Mouse (Mus musculus) left cerebral cortex, adult 8-10 months (tissue): ENCODE data around the gene Slc43a3. TPM values are rescaled to one million over a fixed set of nuclear protein-coding genes. Genes with fewer than 3 reads are reported as not detected.

Experiments
- DNase-seq, 2 experiments: peaks; one replicate each; pipeline ENCODE4 v3.0.0; 2022; ENCODE audit warnings: low spot score in 2 of 2
- total RNA-seq, 4 experiments: library from RNA; stranded (reverse); gene quantifications; 2 replicates each; pipeline ENCODE4 v1.2.4; 2022

Gene Slc43a3
- total RNA-seq, 4 experiments from 2014 or later, result 0.49 to 1.2 (median 1.0) TPM

- no peak for DNase-seq
These were observed 1.2 kb downstream of the Slc43a3 start for GRCm38 (mm10) chr2:84937491-84938150.

DNA sequence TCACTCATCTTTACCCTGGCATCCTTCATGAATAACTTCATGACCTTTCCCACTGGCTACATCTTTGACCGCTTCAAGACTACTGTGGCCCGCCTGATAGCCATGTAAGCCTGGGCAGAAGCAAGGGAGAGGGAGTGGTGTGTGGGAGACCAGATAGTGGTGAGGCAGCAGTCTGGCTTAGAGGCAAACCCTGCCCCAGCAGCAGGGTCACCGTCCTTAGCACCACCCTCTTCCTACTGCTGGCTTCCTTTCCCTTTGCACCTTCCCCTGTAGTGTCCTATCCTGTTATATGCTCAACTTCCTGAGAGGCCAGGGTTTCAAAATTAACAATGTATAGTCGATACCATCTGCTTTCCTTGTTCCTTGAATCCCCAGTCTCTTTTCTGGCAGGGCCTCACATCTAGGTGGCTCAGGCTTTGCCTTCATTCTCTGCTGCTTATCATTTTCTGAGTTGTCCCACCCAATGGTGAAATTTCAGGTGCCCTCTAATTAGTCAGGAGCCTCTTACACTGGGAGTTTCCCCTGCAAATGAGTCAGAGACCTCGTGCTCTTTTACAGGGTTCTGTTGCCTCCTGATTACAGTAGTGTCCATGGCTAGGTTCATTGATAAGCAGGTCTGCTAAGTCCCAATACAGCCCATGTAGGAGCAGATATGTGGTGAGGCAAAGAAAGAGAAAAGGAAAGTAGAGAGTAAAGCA is 2.0 kb downstream of the Slc43a3 start:
- no peak for DNase-seq

DNA sequence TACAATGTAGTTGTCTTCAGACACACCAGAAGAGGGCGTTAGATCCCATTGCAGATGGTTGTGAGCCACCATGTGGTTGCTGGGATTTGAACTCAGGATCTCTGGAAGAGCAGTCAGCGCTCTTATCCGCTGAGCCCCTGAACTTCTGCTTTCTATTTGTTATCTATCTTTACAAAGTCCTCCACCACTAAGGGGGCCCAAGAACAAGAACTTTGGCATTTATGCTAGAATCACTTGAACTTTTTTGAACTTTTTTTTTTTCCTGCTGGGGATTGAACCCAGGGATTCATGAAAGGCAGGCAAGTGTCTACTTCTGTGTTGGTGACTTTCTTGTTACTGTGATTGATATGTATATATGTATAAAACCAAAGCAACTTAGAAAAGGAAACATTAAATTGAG is 2.9 kb downstream of the Slc43a3 start:
- no peak for DNase-seq

GRCm38 (mm10) chr2:84939711-84940110 is 3.3 kb downstream of the Slc43a3 start:
- no peak for DNase-seq

- DNase-seq, result no peak
These were observed 5.0 kb downstream of the Slc43a3 start for GRCm38 (mm10) chr2:84941332-84941731.

GRCm38 (mm10) chr2:84941795-84942194 is 5.4 kb downstream of the Slc43a3 start:
- no peak for DNase-seq

GRCm38 (mm10) chr2:84947154-84947771 is 10.9 kb downstream of the Slc43a3 start:
- DNase-seq, result no peak

DNA sequence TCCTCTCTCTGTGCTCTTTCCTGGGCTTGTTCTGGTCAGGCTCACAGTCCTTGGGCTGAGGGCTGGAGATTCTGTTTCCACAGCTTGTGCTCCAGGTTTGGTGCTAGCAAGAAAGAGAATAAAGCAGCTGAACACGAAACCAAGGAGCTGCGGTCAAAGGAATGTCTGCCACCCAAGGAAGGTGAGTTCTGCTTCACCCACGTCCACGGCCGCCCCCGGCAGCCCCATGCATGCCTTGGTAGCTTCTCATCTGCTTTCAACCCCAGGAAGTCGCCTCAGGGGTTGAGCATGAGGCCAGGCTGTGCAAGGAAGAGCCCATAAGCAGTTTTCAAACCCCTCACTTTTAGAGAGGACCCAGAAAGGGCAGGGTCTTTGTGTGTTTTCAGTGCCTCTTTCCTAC is 11.9 kb downstream of the Slc43a3 start:
- DNase-seq, result no peak

DNA sequence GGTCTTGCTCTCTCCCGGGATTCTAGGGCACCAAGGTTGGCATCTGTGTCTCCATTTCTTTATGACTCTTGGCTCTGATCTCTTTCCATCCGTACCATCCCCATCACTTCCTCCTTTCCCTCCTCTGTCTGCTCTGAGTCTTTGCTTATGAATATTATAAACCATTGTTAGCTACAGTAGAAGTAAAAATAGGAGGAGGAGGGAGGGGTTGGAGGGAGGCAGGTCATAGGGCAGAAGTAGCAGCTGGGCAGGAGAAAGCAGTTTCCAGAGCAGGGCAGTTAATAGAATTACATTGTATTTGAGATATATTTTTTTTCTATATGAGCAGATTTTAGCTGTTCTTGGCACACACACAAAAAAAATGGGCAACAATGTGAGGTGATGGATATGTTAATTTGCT is 12.3 kb downstream of the Slc43a3 start:
- DNase-seq, result no peak

GRCm38 (mm10) chr2:84951027-84951426 is 14.6 kb downstream of the Slc43a3 start:
- no peak for DNase-seq

GRCm38 (mm10) chr2:84952251-84952650 is 15.9 kb downstream of the Slc43a3 start:
- no peak for DNase-seq

GRCm38 (mm10) chr2:84952693-84953092 is 16.3 kb downstream of the Slc43a3 start:
- DNase-seq, result no peak

GRCm38 (mm10) chr2:84955435-84955834 is 19.1 kb downstream of the Slc43a3 start:
- DNase-seq, result no peak

GRCm38 (mm10) chr2:84956274-84956673 is 19.9 kb downstream of the Slc43a3 start:
- DNase-seq, result peak in 1 of 2 experiments; percentile 21

- no peak for DNase-seq
These were observed 22.3 kb downstream of the Slc43a3 start for GRCm38 (mm10) chr2:84958588-84959264.

GRCm38 (mm10) chr2:84961300-84961699 is 24.9 kb downstream of the Slc43a3 start:
- no peak for DNase-seq

GRCm38 (mm10) chr2:84961901-84962300 is 25.5 kb downstream of the Slc43a3 start:
- DNase-seq, result no peak

DNA sequence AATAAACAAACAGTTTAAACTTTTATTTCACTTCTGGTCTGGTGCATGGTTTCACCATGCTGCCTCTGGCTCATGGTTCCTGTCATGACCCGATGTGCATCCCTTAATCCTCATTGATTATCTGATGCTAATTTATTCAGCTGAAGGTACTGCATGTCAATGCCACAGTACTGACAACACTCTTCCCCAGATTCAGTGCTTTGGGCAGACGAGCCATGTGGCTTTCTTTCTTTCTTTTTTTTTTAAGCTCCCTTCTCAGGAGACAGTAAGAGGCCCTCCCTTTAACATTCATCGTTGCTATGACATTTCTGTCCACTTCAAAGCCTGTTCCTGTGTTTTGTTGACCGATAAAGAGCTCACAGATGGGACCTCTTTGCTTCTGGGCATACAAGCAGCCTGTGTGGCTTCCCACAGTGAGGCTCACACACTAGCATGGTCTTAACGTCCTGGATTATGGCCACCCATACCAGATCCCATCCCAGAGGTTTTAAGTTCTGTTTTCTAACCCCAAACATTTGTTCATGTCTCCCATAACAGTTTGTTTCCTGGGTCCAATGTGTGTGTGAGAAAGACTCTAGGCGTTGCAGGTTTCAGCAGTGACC is 26.6 kb downstream of the Slc43a3 start:
- no peak for DNase-seq

DNA sequence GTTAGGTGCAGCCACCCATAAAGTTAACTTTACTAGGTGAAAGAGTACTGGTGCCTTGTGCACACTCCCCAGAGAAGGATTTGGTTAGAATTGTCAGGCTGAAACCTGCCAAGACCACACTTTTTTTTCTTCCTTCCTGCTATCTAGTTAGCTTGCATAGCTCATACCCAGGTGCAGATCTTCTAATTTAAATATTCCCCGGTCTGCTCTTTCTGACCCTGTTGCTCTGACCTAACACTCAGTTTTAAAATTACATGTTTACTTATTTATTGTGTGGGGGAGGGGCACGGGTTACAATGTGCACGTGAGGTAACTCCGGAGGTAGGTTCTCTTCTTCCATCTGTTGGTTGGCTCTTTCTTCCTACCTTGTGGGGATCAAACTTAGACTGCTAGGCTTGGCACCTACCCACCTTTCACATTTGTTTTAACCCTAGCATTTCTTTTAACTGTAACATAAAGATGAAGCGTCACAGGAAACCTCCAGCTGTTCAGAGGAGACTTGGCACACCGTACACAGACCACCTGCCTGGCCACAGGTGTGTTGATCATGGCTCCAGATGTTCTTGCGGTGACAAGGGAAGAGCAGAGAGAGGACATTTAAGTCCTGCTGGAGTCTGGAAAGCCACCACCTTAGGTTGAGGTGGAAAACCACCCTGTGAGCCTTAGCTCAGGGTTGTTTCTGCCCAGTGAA is 27.9 kb downstream of the Slc43a3 start:
- no peak for DNase-seq

DNA sequence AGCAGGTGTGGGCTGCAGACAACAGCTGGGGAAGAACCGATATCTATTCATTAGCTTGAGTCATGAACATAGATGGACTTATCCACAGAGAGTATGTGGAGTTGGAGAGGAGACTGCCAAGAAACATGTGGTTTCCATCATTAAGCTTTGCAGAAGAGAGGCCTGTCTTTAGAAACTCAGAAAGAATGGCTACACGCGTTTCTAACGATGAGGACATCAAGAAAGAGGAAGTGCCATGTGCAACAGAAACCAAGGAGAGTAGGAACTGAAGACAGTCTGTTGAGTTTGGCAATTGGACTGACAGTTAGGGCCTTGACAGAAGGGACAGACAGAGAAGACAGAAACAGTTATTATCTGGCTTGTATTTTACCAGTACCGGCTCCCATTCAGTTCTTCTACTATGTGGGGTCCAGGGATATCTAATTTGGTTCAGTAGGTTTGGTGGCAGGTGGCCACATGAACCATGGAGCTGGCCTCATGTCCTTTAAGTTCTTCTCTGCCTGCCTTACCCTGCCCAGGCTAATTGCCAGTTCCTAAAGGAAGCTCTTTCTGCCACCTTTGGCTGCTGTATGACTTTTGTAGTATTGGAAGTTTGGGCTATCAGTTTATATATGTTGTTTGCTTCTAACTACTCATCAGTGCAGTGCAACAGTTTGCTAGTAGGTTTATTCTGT is 31.1 kb downstream of the Slc43a3 start:
- no peak for DNase-seq

GRCm38 (mm10) chr2:84975580-84975979 is 39.2 kb downstream of the Slc43a3 start:
- DNase-seq, result no peak
